7 mouse cellular contexts compared by ENCODE assay signal in genomic region chr4:119109640-119110039, GRCm38 (mm10). TPM values are rescaled to one million over a fixed set of nuclear protein-coding genes. Genes with fewer than 3 reads are reported as not detected.
DNase-seq lines count a peak whose midpoint lies in the region; ATAC-seq and TF ChIP-seq lines count a peak whose summit lies in the region.

No protein-coding gene starts in this region.

- peak overlapping the region; percentile 85 for H3K4me2 ChIP-seq in lung, embryonic 16.5 days (ENCODE audit: low read depth, low read length)
- peak overlapping the region; percentile 82 for H3K4me2 ChIP-seq in forebrain, embryonic 11.5 days (ENCODE audit: low read depth, low read length, severe bottlenecking)
- peak overlapping the region; percentile 61 for H3K4me2 ChIP-seq in limb, embryonic 11.5 days (ENCODE audit: low read depth, severe bottlenecking)

- no peak for ATAC-seq in lung, embryonic 16.5 days (ENCODE audit: low read depth)
- no peak for ATAC-seq in forebrain, embryonic 11.5 days (replicated peaks; ENCODE audit: low FRiP score)
- ATAC-seq in limb, embryonic 11.5 days (ENCODE audit: insufficient number of reproducible peaks, low FRiP score, low TSS enrichment, low read depth) = no peak

- no peaks in the 10 kb centered on the region for H3K36me3 ChIP-seq in lung, embryonic 16.5 days (ENCODE audit: control insufficient read depth, insufficient read depth, low read length)
- no peaks in the 10 kb centered on the region for H3K36me3 ChIP-seq in forebrain, embryonic 11.5 days (ENCODE audit: control insufficient read depth, insufficient read depth, low read length)
- no peaks in the 10 kb centered on the region for H3K36me3 ChIP-seq in limb, embryonic 11.5 days (ENCODE audit: control insufficient read depth, insufficient read depth, low read length)

- WGBS in lung, embryonic 16.5 days = 16% methylated on average over 11 of the region's 11 CpGs
- WGBS in forebrain, embryonic 11.5 days = 4% methylated on average over 11 of the region's 11 CpGs
- WGBS in limb, embryonic 11.5 days = 12% methylated on average over 11 of the region's 11 CpGs
- WGBS in olfactory bulb, adult 2 months = 27% methylated on average over 11 of the region's 11 CpGs

- H3K27me3 ChIP-seq in lung, embryonic 16.5 days (ENCODE audit: control insufficient read depth, insufficient read depth, low read depth, low read length) = no peaks in the 10 kb centered on the region
- H3K27me3 ChIP-seq in forebrain, embryonic 11.5 days (ENCODE audit: control insufficient read depth, insufficient read depth, low read length) = no peaks in the 10 kb centered on the region; the same call in 1 of the 2 replicates
- H3K27me3 ChIP-seq in limb, embryonic 11.5 days (ENCODE audit: control insufficient read depth, insufficient read depth, low read length) = no peaks in the 10 kb centered on the region

- H3K9ac ChIP-seq in lung, embryonic 16.5 days (ENCODE audit: low read length) = peak overlapping the region; percentile 86
- H3K9ac ChIP-seq in forebrain, embryonic 11.5 days (ENCODE audit: low read length) = peak overlapping the region; percentile 85
- peak overlapping the region; percentile 86 for H3K9ac ChIP-seq in limb, embryonic 11.5 days (ENCODE audit: low read length)

- H3K9me3 ChIP-seq in lung, embryonic 16.5 days (ENCODE audit: control insufficient read depth, low read length) = no peaks in the 10 kb centered on the region
- no peaks in the 10 kb centered on the region for H3K9me3 ChIP-seq in forebrain, embryonic 11.5 days (ENCODE audit: control insufficient read depth, low read length)
- H3K9me3 ChIP-seq in limb, embryonic 11.5 days (ENCODE audit: control insufficient read depth, low read length) = no peaks in the 10 kb centered on the region

- H3K4me3 ChIP-seq in lung, embryonic 16.5 days (ENCODE audit: low read length) = peak overlapping the region; percentile 83
- H3K4me3 ChIP-seq in forebrain, embryonic 11.5 days (ENCODE audit: low read depth, low read length) = peak overlapping the region; percentile 80
- H3K4me3 ChIP-seq in limb, embryonic 11.5 days (ENCODE audit: low read depth, low read length) = peak overlapping the region; percentile 80
- H3K4me3 ChIP-seq in olfactory bulb, adult 2 months (ENCODE audit: insufficient read depth, low read depth, low read length) = peak overlapping the region; percentile 80

- DNase-seq in lung, postnatal 4 days = no peak
- DNase-seq in forebrain, embryonic 11.5 days (ENCODE audit: low spot score) = no peak
- no peak for DNase-seq in limb, embryonic 11.5 days (ENCODE audit: low spot score)
- no peak for DNase-seq in spleen, postnatal 14 days (ENCODE audit: low spot score in 2 of 2)
- DNase-seq in right cerebral cortex, adult 18-20 months = no peak

- TF ChIP-seq POLR2A in olfactory bulb, adult 2 months (IDR thresholded peaks at IDR 0.05; ENCODE audit: insufficient read depth, low read depth, low read length) = no peak

- no peak for TF ChIP-seq CTCF in olfactory bulb, adult 2 months (IDR thresholded peaks at IDR 0.05; ENCODE audit: insufficient read depth, low read depth, low read length)

- peaks cover 43% of the 10 kb centered on the region for H3K4me1 ChIP-seq in lung, embryonic 16.5 days (replicated peaks; ENCODE audit: control insufficient read depth, insufficient read depth, low read length)
- H3K4me1 ChIP-seq in forebrain, embryonic 11.5 days (replicated peaks; ENCODE audit: control insufficient read depth, insufficient read depth, low read length) = peaks cover 35% of the 10 kb centered on the region
- peaks cover 10% of the 10 kb centered on the region for H3K4me1 ChIP-seq in limb, embryonic 11.5 days (ENCODE audit: control insufficient read depth, insufficient read depth, low read length)
- peaks cover 14% of the 10 kb centered on the region for H3K4me1 ChIP-seq in olfactory bulb, adult 2 months (ENCODE audit: control insufficient read depth, insufficient read depth, low read length)

- peak overlapping the region; percentile 98 for H3K27ac ChIP-seq in lung, embryonic 16.5 days (ENCODE audit: low read length)
- H3K27ac ChIP-seq in forebrain, embryonic 11.5 days (ENCODE audit: low read depth, low read length) = peak overlapping the region; percentile 97; the same call in 1 of the 2 replicates
- H3K27ac ChIP-seq in limb, embryonic 11.5 days (replicated peaks; ENCODE audit: low read depth, low read length) = no peak overlapping the region; the same call in 1 of the 2 replicates
- no peak overlapping the region for H3K27ac ChIP-seq in olfactory bulb, adult 2 months (ENCODE audit: insufficient read depth, low read depth, low read length)

RNA-seq across cellular contexts. Expression of gene Slc2a1, which starts 1.1 kb away (rescaled TPM):
- polyA plus RNA-seq in lung, embryonic 16.5 days (2015; fragmentation: Nextera tagmentation; extraction: Ambion mirVana) = 89.7 and 95.7 TPM in 2 replicates
- polyA plus RNA-seq in forebrain, embryonic 11.5 days (2014; fragmentation: Nextera tagmentation; extraction: Ambion mirVana) = 171 and 181 TPM in 2 replicates
- polyA plus RNA-seq in limb, embryonic 11.5 days (2014; fragmentation: Nextera tagmentation; extraction: Ambion mirVana) = 99.7 and 113 TPM in 2 replicates
- not detected in 2 replicates for polyA plus RNA-seq in olfactory bulb, adult 2 months (2012; ENCODE audit: insufficient read depth, insufficient read length, low replicate concordance, missing spikeins)

Comparison
In these comparisons a context has a peak if more than half of its experiments do, and no peak if none do; other contexts are left out.
1. H3K27ac ChIP-seq: peak in lung, embryonic 16.5 days (single experiment) and forebrain, embryonic 11.5 days (single experiment); none in limb, embryonic 11.5 days (single experiment) and olfactory bulb, adult 2 months (single experiment).
2. Peak in every context shown above with its lines, with median percentiles within 50 percentile points of each other: H3K4me2 ChIP-seq, H3K4me3 ChIP-seq and H3K9ac ChIP-seq.